Mouse (Mus musculus): Measurements from ENCODE around the gene Nme3. TPM values are rescaled to one million over a fixed set of nuclear protein-coding genes. Genes with fewer than 3 reads are reported as not detected.
A peak's percentile ranks its signal among the peaks of the same experiment; 100 is the strongest.

Gene Nme3
- polyA plus RNA-seq, 1 experiment: 45.3 TPM

DNA sequence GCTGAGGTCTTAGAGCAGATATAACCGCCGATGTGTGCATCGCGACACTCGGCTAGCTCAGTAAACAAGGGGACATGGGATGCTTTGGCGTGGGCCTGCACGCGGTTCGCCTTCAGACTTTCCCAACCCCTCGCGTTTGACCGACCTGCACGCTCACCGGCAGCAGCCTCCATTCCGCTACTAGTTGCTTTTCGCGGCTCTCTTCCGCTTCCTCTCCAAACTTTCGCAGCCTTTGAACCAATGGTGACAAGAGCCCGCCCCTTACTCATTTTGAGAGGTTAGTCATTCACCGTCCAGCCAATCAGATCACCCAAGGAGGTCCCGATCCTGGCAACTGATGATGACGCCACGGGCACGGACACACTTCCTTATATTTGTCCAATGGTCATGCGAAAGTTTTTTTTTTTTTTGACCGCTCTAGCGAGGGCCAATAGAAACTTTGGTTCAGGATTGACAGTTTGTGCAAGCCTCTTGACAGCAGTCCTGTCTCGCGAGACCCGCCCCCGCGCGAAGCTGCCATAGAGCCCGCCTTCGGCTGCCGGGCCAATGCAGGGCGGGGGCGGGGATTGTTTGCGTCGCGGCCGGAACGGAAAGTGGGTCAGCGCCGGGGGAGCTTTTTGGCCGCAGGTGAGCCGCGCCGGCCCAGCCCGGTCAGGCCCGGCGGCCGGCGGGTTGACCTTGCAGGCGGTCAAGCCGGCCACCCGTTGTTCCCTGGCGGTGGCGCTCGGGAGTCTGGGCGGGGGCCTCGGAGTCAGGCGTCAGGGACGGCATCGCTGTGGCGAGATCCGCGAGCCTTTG lies 10.0 kb upstream of the Nme3 start, which contains the start of the genes Nubp2 and Spsb3:
TSS of gene Nubp2 (minus strand) at position 216 of the 798 bp plus-strand sequence.
TSS of gene Spsb3 (plus strand) at position 510 of the 798 bp plus-strand sequence.
- 1% methylated on average over 69 of the region's 69 CpGs for WGBS
- H3K4me3 ChIP-seq (ENCODE audit: extremely low read depth, insufficient read depth, insufficient read length): peak within 1 kb of the TSS; percentile 88
- H3K36me3 ChIP-seq (ENCODE audit: control insufficient read depth, insufficient read depth, low read length): peaks cover 19% of the 10 kb centered on the region
- peak; percentile 98 to 100 for DNase-seq (ENCODE audit: low read depth in 1 of 2, low spot score in 2 of 2)
- no peak for TF ChIP-seq CTCF (IDR thresholded peaks at IDR 0.05; ENCODE audit: extremely low read depth, insufficient read depth, insufficient read length, insufficient replicate concordance)
- peak; percentile 82 for TF ChIP-seq POLR2A (IDR thresholded peaks at IDR 0.05; ENCODE audit: low read depth, low read length)
- peak within 1 kb of the TSS; percentile 76 for H3K27ac ChIP-seq (ENCODE audit: insufficient read depth, low read length)
- no peaks in the 10 kb centered on the region for H3K27me3 ChIP-seq (ENCODE audit: control insufficient read depth, insufficient read depth, low read length)
- peaks cover 13% of the 10 kb centered on the region for H3K4me1 ChIP-seq (ENCODE audit: control insufficient read depth, insufficient read depth, insufficient read length)

DNA sequence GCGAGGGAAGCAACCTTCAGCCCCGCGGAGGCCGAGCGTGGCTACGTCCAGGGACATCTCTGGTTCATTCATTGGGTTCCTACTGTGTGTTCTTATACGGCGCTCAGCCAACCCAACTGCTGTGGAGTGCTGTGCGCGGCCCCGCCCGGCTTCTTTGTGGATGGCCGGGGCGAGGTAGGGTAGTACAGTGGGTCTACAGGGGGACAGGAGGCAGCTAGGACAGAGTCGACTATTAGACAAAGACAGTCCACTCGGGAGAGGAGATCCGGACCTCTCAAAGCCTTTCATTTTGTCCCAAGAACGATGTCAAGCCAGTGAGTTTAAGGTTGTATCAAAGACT lies 9.4 kb upstream of the Nme3 start:
- under 1% methylated on average over 18 of the region's 18 CpGs for WGBS
- DNase-seq (ENCODE audit: low read depth in 1 of 2, low spot score in 2 of 2): no peak
- peak overlapping the region; percentile 76 for H3K27ac ChIP-seq (ENCODE audit: insufficient read depth, low read length)
- H3K36me3 ChIP-seq (ENCODE audit: control insufficient read depth, insufficient read depth, low read length): peaks cover 20% of the 10 kb centered on the region
- peaks cover 13% of the 10 kb centered on the region for H3K4me1 ChIP-seq (ENCODE audit: control insufficient read depth, insufficient read depth, insufficient read length)
- H3K27me3 ChIP-seq (ENCODE audit: control insufficient read depth, insufficient read depth, low read length): no peaks in the 10 kb centered on the region
- TF ChIP-seq POLR2A (IDR thresholded peaks at IDR 0.05; ENCODE audit: low read depth, low read length) (no peak), CTCF (IDR thresholded peaks at IDR 0.05; ENCODE audit: extremely low read depth, insufficient read depth, insufficient read length, insufficient replicate concordance) (no peak)
- H3K4me3 ChIP-seq (ENCODE audit: extremely low read depth, insufficient read depth, insufficient read length): peak overlapping the region; percentile 71

DNA sequence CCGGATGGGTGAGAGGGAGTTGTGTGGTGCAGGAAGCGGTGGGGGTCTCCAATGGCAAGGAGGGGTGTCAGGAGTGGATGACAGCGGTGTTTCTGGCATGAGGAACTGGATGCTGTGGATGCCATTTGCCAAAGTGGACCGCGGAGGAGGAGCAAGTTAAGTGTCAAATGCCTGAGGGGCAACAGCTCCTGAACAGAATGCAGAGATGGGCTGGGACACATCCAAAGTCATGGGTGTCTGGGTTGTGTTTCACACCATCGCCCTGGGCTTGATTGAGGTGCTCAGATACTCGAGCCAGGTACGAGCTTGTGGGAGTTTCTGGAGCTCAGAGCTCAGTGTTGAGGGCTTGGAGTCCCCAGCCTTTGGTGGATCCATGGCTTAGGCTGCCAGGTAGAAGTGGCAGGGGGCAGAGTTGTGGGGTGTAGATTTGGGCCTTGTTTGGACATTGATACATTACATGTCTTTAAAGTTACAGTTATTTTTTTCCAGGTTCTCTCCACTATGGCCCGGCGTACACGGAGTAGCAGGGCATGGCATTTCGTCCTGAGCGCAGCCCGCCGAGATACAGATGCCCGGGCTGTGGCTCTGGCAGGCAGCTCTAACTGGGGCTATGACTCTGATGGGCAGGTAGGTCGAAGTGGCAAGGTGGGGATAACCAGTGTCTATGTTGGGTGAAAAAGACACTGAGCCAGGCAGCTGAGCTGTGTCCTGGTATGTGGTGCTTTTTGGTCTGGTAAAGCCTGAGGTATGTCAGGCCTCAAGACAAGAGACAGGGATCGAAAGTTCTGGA lies 8.8 kb upstream of the Nme3 start:
- H3K4me1 ChIP-seq (ENCODE audit: control insufficient read depth, insufficient read depth, insufficient read length): peaks cover 13% of the 10 kb centered on the region
- 64% methylated on average over 18 of the region's 18 CpGs for WGBS
- H3K27ac ChIP-seq (ENCODE audit: insufficient read depth, low read length): peak overlapping the region; percentile 76; the same call in 1 of the 2 replicates
- no peaks in the 10 kb centered on the region for H3K27me3 ChIP-seq (ENCODE audit: control insufficient read depth, insufficient read depth, low read length)
- no peak for TF ChIP-seq CTCF (IDR thresholded peaks at IDR 0.05; ENCODE audit: extremely low read depth, insufficient read depth, insufficient read length, insufficient replicate concordance)
- no peak for TF ChIP-seq POLR2A (IDR thresholded peaks at IDR 0.05; ENCODE audit: low read depth, low read length)
- no peak for DNase-seq (ENCODE audit: low read depth in 1 of 2, low spot score in 2 of 2)
- peak overlapping the region; percentile 71 for H3K4me3 ChIP-seq (ENCODE audit: extremely low read depth, insufficient read depth, insufficient read length)
- peaks cover 24% of the 10 kb centered on the region for H3K36me3 ChIP-seq (ENCODE audit: control insufficient read depth, insufficient read depth, low read length)

DNA sequence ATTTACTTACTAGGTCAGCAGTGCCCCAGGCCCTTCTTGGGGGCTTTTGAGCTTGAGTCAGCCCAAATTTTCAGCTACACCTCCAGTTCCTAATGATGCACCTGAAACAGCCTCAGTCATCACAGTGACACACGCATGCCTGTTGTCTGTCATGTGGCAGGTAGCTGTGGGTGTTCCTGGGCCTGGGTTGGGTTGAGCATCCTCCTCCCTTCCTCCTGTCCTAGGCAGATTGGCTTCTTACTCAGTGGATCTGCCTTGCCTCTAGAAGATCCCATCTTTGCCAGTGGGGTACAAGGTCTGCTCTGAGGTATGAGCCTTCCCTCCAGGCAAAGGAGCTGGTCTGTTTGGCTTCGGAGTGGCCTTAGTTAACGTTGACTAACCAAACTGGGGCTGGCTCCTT lies 7.4 kb upstream of the Nme3 start:
- TF ChIP-seq POLR2A (IDR thresholded peaks at IDR 0.05; ENCODE audit: low read depth, low read length) (no peak), CTCF (IDR thresholded peaks at IDR 0.05; ENCODE audit: extremely low read depth, insufficient read depth, insufficient read length, insufficient replicate concordance) (no peak)
- H3K4me1 ChIP-seq (ENCODE audit: control insufficient read depth, insufficient read depth, insufficient read length): peaks cover 13% of the 10 kb centered on the region

DNA sequence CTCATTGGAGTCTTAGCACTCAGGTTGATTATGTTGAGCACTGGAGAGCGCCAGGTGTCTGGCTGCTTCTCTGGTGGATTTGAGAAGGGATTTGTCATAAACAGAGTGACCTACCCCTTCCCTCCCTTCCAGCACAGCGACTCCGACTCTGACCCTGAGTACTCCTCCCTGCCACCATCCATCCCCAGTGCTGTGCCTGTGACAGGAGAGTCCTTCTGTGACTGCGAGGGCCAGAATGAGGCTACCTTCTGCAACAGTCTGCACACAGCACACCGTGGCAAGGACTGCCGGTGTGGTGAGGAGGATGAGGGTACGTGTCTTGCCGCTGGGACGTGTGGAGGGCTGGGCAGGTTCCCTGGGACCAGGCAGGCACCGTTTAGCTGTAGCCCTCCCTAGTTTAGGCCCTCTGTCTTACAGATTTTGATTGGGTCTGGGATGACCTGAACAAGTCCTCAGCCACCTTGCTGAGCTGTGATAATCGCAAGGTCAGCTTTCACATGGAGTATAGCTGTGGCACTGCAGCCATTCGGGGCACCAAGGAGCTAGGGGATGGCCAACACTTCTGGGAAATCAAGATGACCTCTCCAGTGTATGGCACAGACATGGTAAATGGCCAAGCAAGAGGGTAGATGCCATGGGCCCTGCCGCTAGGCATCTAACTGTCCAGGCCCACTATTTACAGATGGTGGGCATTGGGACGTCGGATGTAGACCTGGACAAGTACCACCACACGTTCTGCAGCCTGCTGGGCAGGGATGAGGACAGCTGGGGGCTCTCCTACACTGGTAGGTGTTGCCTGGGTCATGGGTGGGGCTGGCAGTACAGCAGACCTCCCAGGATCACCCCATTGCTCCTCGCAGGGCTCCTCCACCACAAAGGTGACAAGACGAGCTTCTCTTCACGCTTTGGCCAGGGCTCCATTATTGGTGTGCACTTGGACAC lies 5.9 kb upstream of the Nme3 start:
- WGBS: 89% methylated on average over 19 of the region's 19 CpGs
- Histone ChIP-seq H3K27me3 (ENCODE audit: control insufficient read depth, insufficient read depth, low read length) (no peaks in the 10 kb centered on the region), H3K36me3 (ENCODE audit: control insufficient read depth, insufficient read depth, low read length) (peaks cover 19% of the 10 kb centered on the region), H3K4me3 (ENCODE audit: extremely low read depth, insufficient read depth, insufficient read length) (no peak overlapping the region), H3K27ac (ENCODE audit: insufficient read depth, low read length) (no peak overlapping the region), H3K4me1 (ENCODE audit: control insufficient read depth, insufficient read depth, insufficient read length) (peaks cover 14% of the 10 kb centered on the region)
- TF ChIP-seq POLR2A (IDR thresholded peaks at IDR 0.05; ENCODE audit: low read depth, low read length): no peak
- TF ChIP-seq CTCF (IDR thresholded peaks at IDR 0.05; ENCODE audit: extremely low read depth, insufficient read depth, insufficient read length, insufficient replicate concordance): no peak
- no peak for DNase-seq (ENCODE audit: low read depth in 1 of 2, low spot score in 2 of 2)

More for the DNA sequence above, 7.4 kb upstream of the Nme3 start:
- no peak overlapping the region for H3K4me3 ChIP-seq (ENCODE audit: extremely low read depth, insufficient read depth, insufficient read length)
- 93% methylated on average over 3 of the region's 3 CpGs for WGBS
- H3K27ac ChIP-seq (ENCODE audit: insufficient read depth, low read length): no peak overlapping the region
- H3K27me3 ChIP-seq (ENCODE audit: control insufficient read depth, insufficient read depth, low read length): no peaks in the 10 kb centered on the region
- peaks cover 21% of the 10 kb centered on the region for H3K36me3 ChIP-seq (ENCODE audit: control insufficient read depth, insufficient read depth, low read length)
- DNase-seq (ENCODE audit: low read depth in 1 of 2, low spot score in 2 of 2): no peak

DNA sequence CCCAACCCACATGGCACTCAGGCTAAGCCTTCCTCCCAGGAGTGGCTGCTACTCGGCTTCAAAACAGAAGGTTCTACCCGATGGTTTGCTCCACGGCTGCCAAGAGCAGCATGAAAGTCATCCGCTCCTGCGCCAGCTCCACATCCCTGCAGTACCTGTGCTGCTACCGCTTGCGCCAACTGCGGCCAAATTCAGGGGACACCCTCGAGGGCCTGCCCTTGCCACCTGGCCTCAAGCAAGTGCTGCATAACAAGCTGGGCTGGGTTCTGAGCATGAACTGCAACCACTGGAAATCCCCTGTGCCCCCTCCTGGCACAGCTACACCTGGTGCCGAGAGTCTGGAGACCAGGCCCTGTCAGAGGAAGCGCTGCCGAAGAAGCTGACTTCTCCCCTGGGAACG lies 5.0 kb upstream of the Nme3 start:
- no peak overlapping the region for H3K27ac ChIP-seq (ENCODE audit: insufficient read depth, low read length)
- TF ChIP-seq CTCF (IDR thresholded peaks at IDR 0.05; ENCODE audit: extremely low read depth, insufficient read depth, insufficient read length, insufficient replicate concordance): no peak
- TF ChIP-seq POLR2A (IDR thresholded peaks at IDR 0.05; ENCODE audit: low read depth, low read length): no peak
- DNase-seq (ENCODE audit: low read depth in 1 of 2, low spot score in 2 of 2): no peak
- no peaks in the 10 kb centered on the region for H3K27me3 ChIP-seq (ENCODE audit: control insufficient read depth, insufficient read depth, low read length)
- no peak overlapping the region for H3K4me3 ChIP-seq (ENCODE audit: extremely low read depth, insufficient read depth, insufficient read length)
- H3K4me1 ChIP-seq (ENCODE audit: control insufficient read depth, insufficient read depth, insufficient read length): peaks cover 13% of the 10 kb centered on the region
- peaks cover 19% of the 10 kb centered on the region for H3K36me3 ChIP-seq (ENCODE audit: control insufficient read depth, insufficient read depth, low read length)
- 75% methylated on average over 13 of the region's 13 CpGs for WGBS

All from spleen, adult 2 months (tissue).